Mouse (Mus musculus) R1 (cell line): ENCODE data around the gene Sfi1.
"Not testable (repeated sequence)": the region's sequence is repeated elsewhere in the genome, so short reads cannot be mapped to it uniquely, and the experiment has no call there.

ENCODE experiments used
- DNase-seq: peaks from one replicate; pipeline ENCODE4 v3.0.0-alpha.2; 2018; ENCODE audit warnings: low read depth, low spot score

Sfi1 gene

GRCm38 (mm10) chr11:3193363-3193762 lies at the start of gene Sfi1:
Sfi1 (minus strand) TSS chr11:3193463.
- no peak for DNase-seq

GRCm38 (mm10) chr11:3242395-3242794 lies 49.1 kb upstream of the Sfi1 start:
- no peak for DNase-seq

- no peak for DNase-seq
Observed at GRCm38 (mm10) chr11:3235277-3235676, 42.0 kb upstream of the Sfi1 start.

- no peak for DNase-seq
Observed at GRCm38 (mm10) chr11:3233704-3234103, 40.4 kb upstream of the Sfi1 start.

- no peak for DNase-seq
Observed at GRCm38 (mm10) chr11:3232248-3232647, 39.0 kb upstream of the Sfi1 start.

GRCm38 (mm10) chr11:3227113-3227512 lies 33.9 kb upstream of the Sfi1 start:
- DNase-seq: no peak

GRCm38 (mm10) chr11:3223105-3223504 lies 29.8 kb upstream of the Sfi1 start:
- DNase-seq: no peak

GRCm38 (mm10) chr11:3212526-3212925 lies 19.3 kb upstream of the Sfi1 start:
- DNase-seq: no peak

- no peak for DNase-seq
Observed at GRCm38 (mm10) chr11:3206783-3207182, 13.5 kb upstream of the Sfi1 start.

GRCm38 (mm10) chr11:3205207-3205606 lies 11.9 kb upstream of the Sfi1 start:
- DNase-seq: no peak

GRCm38 (mm10) chr11:3203771-3204170 lies 10.5 kb upstream of the Sfi1 start:
- DNase-seq: no peak

GRCm38 (mm10) chr11:3202781-3203441 lies 9.6 kb upstream of the Sfi1 start:
- peak; percentile 70 for DNase-seq

- DNase-seq: peak; percentile 87
Observed at GRCm38 (mm10) chr11:3202231-3202701, 9.0 kb upstream of the Sfi1 start, which contains the start of gene Eif4enif1. Eif4enif1 (plus strand) TSS chr11:3202392.

- DNase-seq: no peak
Observed at GRCm38 (mm10) chr11:3201326-3202230, 8.3 kb upstream of the Sfi1 start.

- DNase-seq: not testable (repeated sequence)
Observed at GRCm38 (mm10) chr11:3200636-3201035, 7.4 kb upstream of the Sfi1 start.

GRCm38 (mm10) chr11:3182707-3183106 lies 10.6 kb downstream of the Sfi1 start:
- not testable (repeated sequence) for DNase-seq

GRCm38 (mm10) chr11:3181971-3182370 lies 11.3 kb downstream of the Sfi1 start:
- DNase-seq: not testable (repeated sequence)

GRCm38 (mm10) chr11:3181250-3181649 lies 12.0 kb downstream of the Sfi1 start:
- peak; percentile 47 for DNase-seq

- peak; percentile 6 for DNase-seq
Observed at GRCm38 (mm10) chr11:3180510-3181160, 12.6 kb downstream of the Sfi1 start.

- DNase-seq: peak; percentile 12
Observed at GRCm38 (mm10) chr11:3179726-3180092, 13.6 kb downstream of the Sfi1 start.

- DNase-seq: peak; percentile 36
Observed at GRCm38 (mm10) chr11:3178968-3179725, 14.1 kb downstream of the Sfi1 start.
